Mouse (Mus musculus) kidney, embryonic 16.5 days (tissue): Measurements from ENCODE around the gene Gale. TPM values are rescaled to one million over a fixed set of nuclear protein-coding genes. Genes with fewer than 3 reads are reported as not detected.

Experiments used
- ATAC-seq: fragments of 200-750 bp; cut with Nextera tagmentation; 2 replicates; pipeline ENCODE4 v1.8.0; 2017; ENCODE audit warnings: moderate TSS enrichment; ENCODE audit not compliant: low FRiP score, low TSS enrichment
- H3K27ac ChIP-seq: fragments of 300-500 bp; sonication (generic); 2 replicates; pipeline ENCODE4 v1.5.1; 2014; ENCODE audit warnings: low read length
- H3K27me3 ChIP-seq: fragments of 300-500 bp; sonication (generic); 2 replicates; pipeline ENCODE4 v1.6.1; 2014; ENCODE audit warnings: low read length, control low read depth, mixed read lengths; ENCODE audit not compliant: insufficient read depth
- H3K36me3 ChIP-seq: fragments of 300-500 bp; sonication (generic); 2 replicates; pipeline ENCODE4 v1.6.1; 2014; ENCODE audit warnings: low read length, control low read depth, mixed read lengths; ENCODE audit not compliant: insufficient read depth
- H3K4me1 ChIP-seq: fragments of 300-500 bp; sonication (generic); 2 replicates; pipeline ENCODE4 v1.6.1; 2014; ENCODE audit warnings: low read length, control low read depth, mixed read lengths; ENCODE audit not compliant: insufficient read depth
- H3K4me2 ChIP-seq: fragments of 300-500 bp; sonication (generic); replicated peaks from 2 replicates; pipeline ENCODE4 v1.6.1; 2014; ENCODE audit warnings: low read depth, low read length
- H3K4me3 ChIP-seq: fragments of 300-500 bp; sonication (generic); 2 replicates; pipeline ENCODE4 v1.5.1; 2014; ENCODE audit warnings: mild to moderate bottlenecking, low read length
- H3K9ac ChIP-seq: fragments of 300-500 bp; sonication (generic); replicated peaks from 2 replicates; pipeline ENCODE4 v1.6.1; 2014; ENCODE audit warnings: low read length
- H3K9me3 ChIP-seq: fragments of 300-500 bp; sonication (generic); 2 replicates; pipeline ENCODE4 v1.6.1; 2016; ENCODE audit warnings: low read length, control low read depth
- WGBS: fragments of 180-500 bp; shearing (Covaris S2); extraction: QIAGEN DNeasy Blood & Tissue Kit; methylation state at CpG from one replicate; pipeline ENCODE4 v1.1.7; 2014; 5-methylcytosine and 5-hydroxymethylcytosine counted together
- polyA plus RNA-seq: library from polyadenylated mRNA; unstranded; fragments of >200 nt; fragmentation: Nextera tagmentation; extraction: Ambion mirVana; gene quantifications from 2 replicates; pipeline ENCODE4 v1.2.1, GENCODE M21; 2015

Gale gene
- polyA plus RNA-seq, 1 experiment from 2014 or later, result 40.7 TPM

DNA sequence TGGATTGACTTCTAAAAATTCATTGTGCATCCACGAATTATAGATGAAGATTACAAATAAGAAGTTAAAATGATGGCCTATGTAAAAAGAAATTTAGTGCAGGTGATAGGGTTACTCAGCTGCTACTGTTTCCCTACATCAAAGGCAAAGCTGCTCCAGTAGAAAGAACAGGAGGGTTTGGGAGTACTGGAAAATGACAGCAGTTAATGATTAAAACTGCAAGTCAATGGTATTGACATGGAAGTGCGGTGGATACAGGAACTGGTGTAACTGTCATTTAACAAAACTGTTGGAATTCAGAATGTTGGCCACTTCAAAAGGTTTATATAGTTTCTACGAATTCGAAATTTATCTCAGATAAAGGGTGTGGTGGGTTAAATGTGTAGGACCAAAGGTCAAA lies 31.6 kb downstream of the Gale start:
- Histone ChIP-seq H3K27ac (no peak overlapping the region), H3K4me2 (no peak overlapping the region), H3K36me3 (no peaks in the 10 kb centered on the region), H3K27me3 (no peaks in the 10 kb centered on the region), H3K4me3 (no peak overlapping the region), H3K4me1 (no peaks in the 10 kb centered on the region), H3K9me3 (peaks cover 9% of the 10 kb centered on the region), H3K9ac (no peak overlapping the region)
- 86% methylated on average over 4 of the region's 4 CpGs for WGBS
- ATAC-seq, result no peak

DNA sequence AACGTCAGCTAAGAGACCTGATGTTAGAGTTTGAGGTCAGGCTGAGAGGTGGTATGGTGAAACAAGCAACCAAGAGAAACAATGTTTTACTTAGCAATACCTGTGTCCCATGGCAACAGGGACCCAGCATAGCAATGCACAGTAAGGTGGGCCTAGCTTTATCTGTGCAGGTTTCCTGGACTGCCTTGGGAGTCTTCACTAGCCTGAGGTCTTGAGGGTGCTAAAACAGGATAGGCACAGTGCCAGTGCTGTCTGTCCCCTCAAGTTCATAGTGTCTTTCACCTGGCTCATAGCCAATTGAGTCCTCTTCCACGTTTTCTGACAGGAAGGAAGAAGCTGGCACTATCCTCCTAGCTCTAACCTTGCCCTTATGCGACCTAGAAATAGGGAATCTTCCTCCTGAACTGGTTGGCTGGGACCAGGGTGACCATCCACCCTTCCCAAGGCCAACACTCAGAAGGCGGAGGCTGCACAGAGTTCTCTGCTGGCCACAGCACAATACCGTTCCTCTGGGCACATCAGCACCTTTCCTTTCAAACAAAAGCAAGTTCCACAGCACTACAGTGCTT lies 40.7 kb downstream of the Gale start:
- H3K9ac ChIP-seq, result no peak overlapping the region
- H3K4me1 ChIP-seq, result no peaks in the 10 kb centered on the region
- H3K36me3 ChIP-seq, result peaks cover 54% of the 10 kb centered on the region
- 88% methylated on average over 5 of the region's 5 CpGs for WGBS
- no peak overlapping the region for H3K4me2 ChIP-seq
- H3K9me3 ChIP-seq, result no peaks in the 10 kb centered on the region
- no peak for ATAC-seq
- no peak overlapping the region for H3K27ac ChIP-seq
- no peaks in the 10 kb centered on the region for H3K27me3 ChIP-seq
- H3K4me3 ChIP-seq, result no peak overlapping the region

DNA sequence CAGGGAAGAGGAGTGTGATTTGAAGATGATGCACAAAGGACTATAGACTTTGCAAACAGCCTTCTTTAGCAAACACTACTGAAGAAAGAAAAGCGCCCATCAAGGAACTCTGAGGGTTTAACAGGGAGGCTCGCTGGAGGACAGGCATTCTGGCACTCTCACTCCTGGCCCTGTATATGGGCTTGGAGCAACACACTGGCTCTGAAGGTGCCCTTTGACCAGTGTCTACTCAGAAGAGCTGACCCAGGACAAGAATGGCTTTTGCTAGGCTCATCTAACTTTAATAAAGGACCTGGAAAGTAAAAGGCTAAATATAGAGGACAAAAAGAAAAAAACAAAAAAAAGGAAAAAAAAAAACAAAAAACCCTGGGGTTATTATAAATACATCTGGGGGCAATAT lies 41.4 kb downstream of the Gale start:
- no peak for ATAC-seq
- Histone ChIP-seq H3K4me3 (no peak overlapping the region), H3K4me2 (no peak overlapping the region), H3K9me3 (no peaks in the 10 kb centered on the region), H3K36me3 (peaks cover 61% of the 10 kb centered on the region), H3K9ac (no peak overlapping the region), H3K27me3 (no peaks in the 10 kb centered on the region), H3K27ac (no peak overlapping the region), H3K4me1 (no peaks in the 10 kb centered on the region)
- WGBS, result 92% methylated on average over 2 of the region's 2 CpGs

DNA sequence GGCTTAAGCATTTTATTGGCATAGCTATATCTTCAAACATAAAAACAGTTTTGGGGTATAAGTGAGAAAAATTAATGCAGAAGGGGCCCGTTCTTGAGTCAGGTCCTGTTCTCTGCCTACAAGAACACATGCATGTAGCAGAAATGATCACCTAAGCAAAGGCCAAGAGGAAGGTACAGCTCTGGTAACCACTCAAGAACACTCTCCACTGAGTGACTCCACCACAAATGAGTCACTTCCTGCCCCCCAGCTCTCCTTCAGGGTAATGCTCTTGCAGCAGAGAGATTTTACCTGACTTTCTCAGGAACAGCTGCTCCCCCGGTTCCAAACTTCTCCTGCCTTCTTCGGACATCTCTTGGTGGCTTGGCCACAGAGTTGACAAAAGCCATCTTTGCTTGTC lies 43.3 kb downstream of the Gale start:
- no peak for ATAC-seq

DNA sequence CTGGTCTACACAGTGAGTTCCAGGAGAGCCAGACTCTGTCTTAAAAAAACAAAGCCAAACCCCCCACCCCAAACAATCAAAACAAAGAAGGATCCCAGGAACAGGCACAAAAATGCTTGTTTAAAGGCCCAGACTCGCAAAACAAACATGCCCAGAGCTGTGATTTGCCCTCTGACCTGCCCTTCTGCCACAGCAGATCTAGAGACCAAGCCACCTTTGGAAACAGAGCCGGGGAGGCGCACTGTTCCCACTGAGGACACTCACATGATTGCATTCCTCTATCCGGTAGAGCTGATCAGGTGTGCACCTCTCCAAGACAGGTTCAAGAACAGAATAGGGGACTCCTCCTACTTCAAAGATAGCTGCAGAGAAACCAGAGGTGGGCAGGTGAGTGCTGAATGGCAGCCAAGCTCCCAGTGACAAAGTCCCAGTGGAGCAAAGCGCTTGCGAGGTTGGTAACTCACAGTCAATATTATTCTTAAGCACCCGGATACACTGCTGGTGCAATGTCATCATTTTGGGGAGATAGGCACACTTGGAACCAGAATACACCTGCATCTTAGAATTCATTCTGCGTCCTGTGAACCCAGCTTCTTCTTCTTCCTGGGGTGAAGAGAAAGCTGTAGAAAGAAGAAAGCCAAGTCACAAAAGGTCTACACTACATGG lies 45.4 kb downstream of the Gale start:
- H3K36me3 ChIP-seq, result peaks cover 72% of the 10 kb centered on the region
- H3K4me2 ChIP-seq, result no peak overlapping the region
- H3K4me3 ChIP-seq, result no peak overlapping the region
- no peak overlapping the region for H3K9ac ChIP-seq
- ATAC-seq, result no peak
- no peaks in the 10 kb centered on the region for H3K27me3 ChIP-seq
- H3K4me1 ChIP-seq, result no peaks in the 10 kb centered on the region
- 87% methylated on average over 8 of the region's 8 CpGs for WGBS
- no peak overlapping the region for H3K27ac ChIP-seq
- no peaks in the 10 kb centered on the region for H3K9me3 ChIP-seq

More for the DNA sequence above, 43.3 kb downstream of the Gale start:
- Histone ChIP-seq H3K4me1 (no peaks in the 10 kb centered on the region), H3K4me3 (no peak overlapping the region), H3K27me3 (no peaks in the 10 kb centered on the region), H3K9me3 (no peaks in the 10 kb centered on the region), H3K9ac (no peak overlapping the region), H3K4me2 (no peak overlapping the region), H3K36me3 (peaks cover 79% of the 10 kb centered on the region), H3K27ac (no peak overlapping the region)
- 94% methylated on average over 3 of the region's 3 CpGs for WGBS

DNA sequence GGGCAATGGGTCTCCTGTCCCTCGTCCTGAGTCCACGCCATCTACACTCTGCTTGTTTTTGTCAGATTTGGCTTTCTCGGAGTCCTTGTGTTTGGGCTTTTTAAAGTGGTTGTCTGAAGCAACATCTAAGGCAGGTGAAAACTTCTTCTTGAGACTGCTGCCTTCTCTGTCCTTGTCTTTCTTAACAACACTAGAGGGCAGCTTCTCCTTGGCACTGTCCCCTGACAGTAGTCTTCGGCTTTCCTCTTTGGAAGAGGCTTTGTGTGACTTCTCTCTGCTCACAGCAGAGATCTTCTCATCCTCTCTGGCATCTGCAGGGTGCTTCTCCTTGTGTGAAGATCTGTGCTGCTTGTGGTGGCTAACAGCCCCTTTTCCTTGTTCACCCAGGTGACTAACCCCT lies 47.1 kb downstream of the Gale start:
- Histone ChIP-seq H3K9ac (no peak overlapping the region), H3K9me3 (no peaks in the 10 kb centered on the region), H3K4me2 (no peak overlapping the region), H3K27me3 (no peaks in the 10 kb centered on the region), H3K36me3 (peaks cover 57% of the 10 kb centered on the region), H3K4me1 (no peaks in the 10 kb centered on the region), H3K27ac (no peak overlapping the region), H3K4me3 (no peak overlapping the region)
- no peak for ATAC-seq
- 84% methylated on average over 4 of the region's 4 CpGs for WGBS

DNA sequence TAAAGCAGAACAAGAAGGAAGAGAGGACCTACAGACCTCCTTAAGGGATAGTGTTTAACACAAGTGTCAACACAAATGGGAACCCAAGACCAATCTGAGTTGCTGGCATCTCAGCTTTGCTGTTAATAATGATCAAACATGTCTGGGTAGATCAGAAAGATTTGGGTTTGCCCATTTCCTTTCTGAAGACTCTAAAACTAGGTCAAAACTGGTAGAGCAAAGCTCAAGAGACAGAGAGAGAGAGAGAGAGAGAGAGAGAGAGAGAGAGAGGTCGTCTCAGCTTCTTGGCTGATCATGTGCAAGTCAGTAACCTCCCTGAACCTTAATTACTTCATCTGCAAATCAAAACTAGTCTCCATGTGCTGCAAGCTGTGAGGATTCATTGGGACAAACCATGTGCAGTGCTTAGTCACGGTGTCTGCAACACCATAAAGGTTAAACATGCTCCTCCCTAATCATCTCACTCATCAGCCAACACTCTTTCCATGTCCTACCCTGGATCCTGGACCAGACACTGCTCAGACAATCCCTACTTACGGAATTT lies 52.6 kb downstream of the Gale start:
- 86% methylated on average over 3 of the region's 3 CpGs for WGBS

More for the DNA sequence above, 52.6 kb downstream of the Gale start:
- H3K4me2 ChIP-seq, result no peak overlapping the region
- H3K36me3 ChIP-seq, result peaks cover 15% of the 10 kb centered on the region
- no peaks in the 10 kb centered on the region for H3K9me3 ChIP-seq
- peaks cover 11% of the 10 kb centered on the region for H3K4me1 ChIP-seq
- no peak for ATAC-seq
- no peaks in the 10 kb centered on the region for H3K27me3 ChIP-seq
- H3K27ac ChIP-seq, result no peak overlapping the region
- H3K4me3 ChIP-seq, result no peak overlapping the region
- H3K9ac ChIP-seq, result no peak overlapping the region

Other genes with a start within 250 kb of the Gale start
- 0.11 TPM in 1 of 2 replicates, not detected in the other for gene Il22ra1, start 235.6 kb upstream of the Gale start, polyA plus RNA-seq
- gene Myom3, start 204.0 kb upstream of the Gale start, polyA plus RNA-seq, result 0.76 and 0.86 TPM in 2 replicates
- 242 and 253 TPM in 2 replicates for gene Srsf10, start 108.0 kb upstream of the Gale start, polyA plus RNA-seq
- 211 and 212 TPM in 2 replicates for gene Pnrc2, start 89.9 kb upstream of the Gale start, polyA plus RNA-seq
- gene Cnr2, start 68.3 kb upstream of the Gale start, polyA plus RNA-seq, result 1.0 and 1.1 TPM in 2 replicates
- 89.1 and 89.4 TPM in 2 replicates for gene Fuca1, start 43.0 kb upstream of the Gale start, polyA plus RNA-seq
- gene Hmgcl, start 17.3 kb upstream of the Gale start, polyA plus RNA-seq, result 86.5 and 93.2 TPM in 2 replicates
- 143 and 147 TPM in 2 replicates for gene Lypla2, start 8.9 kb downstream of the Gale start, polyA plus RNA-seq
- 46.8 and 48.7 TPM in 2 replicates for gene Pithd1, start 23.5 kb downstream of the Gale start, polyA plus RNA-seq
- 45.1 and 45.2 TPM in 2 replicates for gene Eloa, start 58.0 kb downstream of the Gale start, polyA plus RNA-seq
- gene Rpl11, start 89.7 kb downstream of the Gale start, polyA plus RNA-seq, result 372 and 438 TPM in 2 replicates
- gene Id3, start 179.8 kb downstream of the Gale start, polyA plus RNA-seq, result 953 and 999 TPM in 2 replicates
- 7.3 and 8.3 TPM in 2 replicates for gene E2f2, start 208.7 kb downstream of the Gale start, polyA plus RNA-seq
- 5.8 and 6.0 TPM in 2 replicates for gene Asap3, start 242.6 kb downstream of the Gale start, polyA plus RNA-seq